Mouse (Mus musculus) heart, embryonic 11.5 days (tissue): ENCODE data around the gene Trim45. TPM values are rescaled to one million over a fixed set of nuclear protein-coding genes. Genes with fewer than 3 reads are reported as not detected.

ENCODE experiments used
- ATAC-seq: fragments of 200-750 bp; cut with Nextera tagmentation; replicated peaks from 2 replicates; pipeline ENCODE4 v1.8.0; 2017; ENCODE audit warnings: moderate library complexity; ENCODE audit not compliant: insufficient number of reproducible peaks, low FRiP score, low TSS enrichment
- H3K27ac ChIP-seq: fragments of 300-500 bp; sonication (generic); 2 replicates; pipeline ENCODE4 v1.5.1; 2014; ENCODE audit warnings: mild to moderate bottlenecking, low read depth, low read length
- H3K27me3 ChIP-seq: fragments of 300-500 bp; sonication (generic); 2 replicates; pipeline ENCODE4 v1.6.1; 2014; ENCODE audit warnings: mild to moderate bottlenecking, low read length, mixed read lengths; ENCODE audit not compliant: control insufficient read depth, insufficient read depth
- H3K36me3 ChIP-seq: fragments of 300-500 bp; sonication (generic); 2 replicates; pipeline ENCODE4 v1.6.1; 2014; ENCODE audit warnings: mild to moderate bottlenecking, low read length, moderate library complexity, mixed read lengths; ENCODE audit not compliant: control insufficient read depth, insufficient read depth
- H3K4me1 ChIP-seq: fragments of 300-500 bp; sonication (generic); 2 replicates; pipeline ENCODE4 v1.6.1; 2014; ENCODE audit warnings: low read length; ENCODE audit not compliant: control insufficient read depth, insufficient read depth
- H3K4me2 ChIP-seq: fragments of 300-500 bp; sonication (generic); 2 replicates; pipeline ENCODE4 v1.6.1; 2014; ENCODE audit warnings: mild to moderate bottlenecking, moderate library complexity
- H3K4me3 ChIP-seq: fragments of 300-500 bp; sonication (generic); 2 replicates; pipeline ENCODE4 v1.5.1; 2014; ENCODE audit warnings: low read depth, low read length
- H3K9ac ChIP-seq: fragments of 300-500 bp; sonication (generic); 2 replicates; pipeline ENCODE4 v1.6.1; 2014; ENCODE audit warnings: mild to moderate bottlenecking, low read depth, low read length, moderate library complexity
- H3K9me3 ChIP-seq: fragments of 300-500 bp; sonication (generic); replicated peaks from 2 replicates; pipeline ENCODE4 v1.6.1; 2016; ENCODE audit warnings: low read length; ENCODE audit not compliant: control insufficient read depth
- WGBS: fragments of 180-500 bp; shearing (Covaris S2); extraction: QIAGEN DNeasy Blood & Tissue Kit; methylation state at CpG from one replicate; pipeline ENCODE4 v1.1.7; 2014; ENCODE audit not compliant: insufficient replicate concordance; 5-methylcytosine and 5-hydroxymethylcytosine counted together
- polyA plus RNA-seq: library from polyadenylated mRNA; unstranded; fragments of >200 nt; fragmentation: Nextera tagmentation; extraction: Ambion mirVana; gene quantifications from 2 replicates; pipeline ENCODE4 v1.2.1, GENCODE M21; 2014

Gene Trim45
- polyA plus RNA-seq, 1 experiment from 2014 or later, result 3.9 TPM

DNA sequence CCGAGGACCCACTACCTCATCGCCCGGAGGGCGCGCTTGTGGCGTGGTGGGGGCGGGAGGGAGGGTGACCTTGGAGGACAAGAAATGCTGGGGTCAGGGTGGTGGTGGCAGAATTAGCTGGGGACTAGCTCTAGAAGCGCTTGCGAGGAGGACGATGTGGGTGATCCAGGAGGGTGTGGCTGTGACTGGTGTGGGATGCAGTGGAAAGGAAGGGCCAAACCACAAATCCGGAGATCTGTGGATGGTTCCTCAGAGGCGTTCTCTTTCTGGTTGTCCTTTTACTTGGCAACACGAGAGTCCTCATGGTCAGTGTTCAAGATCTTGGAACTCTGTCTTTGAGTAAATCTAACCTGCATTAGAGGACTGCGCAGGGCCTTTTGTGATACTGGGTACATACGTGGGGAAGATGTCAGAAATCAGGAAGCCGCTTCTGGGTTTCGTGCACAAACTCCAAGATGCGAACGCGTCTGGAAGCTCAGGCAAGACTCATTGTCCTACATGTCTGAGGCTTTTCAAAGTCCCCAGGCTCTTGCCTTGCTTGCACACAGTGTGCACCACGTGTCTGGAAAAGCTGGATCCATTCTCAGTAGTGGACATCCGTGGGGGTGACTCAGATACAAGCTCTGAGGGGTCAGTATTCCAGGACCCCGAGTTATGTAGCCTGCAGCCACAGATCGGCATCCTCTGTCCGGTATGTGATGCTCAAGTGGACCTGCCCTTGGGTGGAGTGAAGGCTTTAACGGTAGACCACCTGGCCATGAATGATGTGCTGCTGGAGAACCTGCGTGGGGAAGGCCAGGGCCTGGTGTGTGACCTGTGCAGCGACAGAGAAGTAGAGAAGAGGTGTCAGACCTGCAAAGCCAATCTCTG lies 739 bp downstream of the Trim45 start:
- H3K27ac ChIP-seq, result peak overlapping the region; percentile 51
- H3K4me3 ChIP-seq, result peak overlapping the region; percentile 67
- peak overlapping the region; percentile 81 for H3K4me2 ChIP-seq
- peaks cover 8% of the 10 kb centered on the region for H3K4me1 ChIP-seq
- H3K27me3 ChIP-seq, result no peaks in the 10 kb centered on the region
- no peaks in the 10 kb centered on the region for H3K9me3 ChIP-seq
- 34% methylated on average over 28 of the region's 28 CpGs for WGBS
- peak overlapping the region; percentile 84 for H3K9ac ChIP-seq
- ATAC-seq, result no peak
- peaks cover 3% of the 10 kb centered on the region; the same call in 1 of the 2 replicates for H3K36me3 ChIP-seq

DNA sequence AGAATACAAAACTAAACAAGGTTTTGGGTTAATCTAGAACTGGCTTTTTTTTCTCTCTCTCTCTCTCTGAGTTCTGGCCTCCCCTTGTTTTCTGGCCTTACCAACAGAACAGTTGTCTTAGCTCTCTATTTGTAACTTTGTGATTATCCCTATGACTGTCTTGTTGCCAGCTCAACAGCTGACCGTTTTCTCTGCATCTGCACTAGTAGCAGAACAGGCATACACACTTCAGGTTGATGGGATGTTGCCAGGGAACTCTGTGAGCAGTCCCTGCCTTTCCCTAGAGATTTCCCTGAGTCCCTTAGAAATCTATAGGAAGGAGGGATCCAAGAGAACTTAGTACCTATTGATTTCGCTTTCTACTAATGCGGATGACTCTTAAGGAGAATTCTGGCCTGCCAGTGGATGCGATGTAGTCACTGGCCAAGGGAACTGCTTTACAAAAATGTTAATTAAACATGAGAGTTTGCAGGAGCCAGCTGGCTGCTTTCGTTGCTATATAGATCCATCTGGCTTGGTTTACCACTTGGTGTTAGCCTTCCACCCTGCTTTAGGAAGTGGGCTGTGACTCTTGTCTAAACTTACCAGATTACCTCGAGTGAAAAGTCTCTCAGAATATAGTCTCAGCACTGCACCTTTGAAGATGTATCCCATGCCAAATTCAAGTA lies 2.2 kb downstream of the Trim45 start:
- Histone ChIP-seq H3K36me3 (peaks cover 3% of the 10 kb centered on the region; the same call in 1 of the 2 replicates), H3K27me3 (no peaks in the 10 kb centered on the region), H3K4me1 (peaks cover 8% of the 10 kb centered on the region), H3K9ac (no peak overlapping the region), H3K4me3 (no peak overlapping the region), H3K9me3 (no peaks in the 10 kb centered on the region), H3K27ac (no peak overlapping the region), H3K4me2 (no peak overlapping the region)
- 78% methylated on average over 6 of the region's 6 CpGs for WGBS
- no peak for ATAC-seq

DNA sequence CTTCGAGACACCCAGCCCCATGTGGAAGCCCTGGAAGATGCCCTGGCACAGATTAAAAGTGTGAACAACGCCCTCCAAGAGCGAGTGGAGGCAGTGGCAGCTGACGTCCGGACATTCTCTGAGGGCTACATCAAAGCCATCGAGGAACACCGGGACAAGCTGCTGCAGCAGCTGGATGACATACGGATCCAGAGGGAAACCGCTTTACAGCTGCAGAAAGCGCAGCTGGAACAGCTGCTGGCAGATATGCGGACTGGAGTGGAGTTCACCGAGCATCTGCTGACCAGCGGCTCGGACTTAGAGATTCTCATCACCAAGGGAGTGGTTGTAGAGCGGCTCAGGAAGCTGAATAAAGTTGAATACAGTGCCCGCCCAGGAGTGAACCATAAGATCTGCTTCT lies 3.2 kb downstream of the Trim45 start:
- no peak overlapping the region for H3K4me2 ChIP-seq
- H3K36me3 ChIP-seq, result peaks cover 3% of the 10 kb centered on the region; the same call in 1 of the 2 replicates
- peaks cover 8% of the 10 kb centered on the region for H3K4me1 ChIP-seq
- no peak overlapping the region for H3K9ac ChIP-seq
- no peaks in the 10 kb centered on the region for H3K27me3 ChIP-seq
- ATAC-seq, result no peak
- 76% methylated on average over 16 of the region's 16 CpGs for WGBS
- no peak overlapping the region for H3K4me3 ChIP-seq
- no peaks in the 10 kb centered on the region for H3K9me3 ChIP-seq
- H3K27ac ChIP-seq, result no peak overlapping the region

DNA sequence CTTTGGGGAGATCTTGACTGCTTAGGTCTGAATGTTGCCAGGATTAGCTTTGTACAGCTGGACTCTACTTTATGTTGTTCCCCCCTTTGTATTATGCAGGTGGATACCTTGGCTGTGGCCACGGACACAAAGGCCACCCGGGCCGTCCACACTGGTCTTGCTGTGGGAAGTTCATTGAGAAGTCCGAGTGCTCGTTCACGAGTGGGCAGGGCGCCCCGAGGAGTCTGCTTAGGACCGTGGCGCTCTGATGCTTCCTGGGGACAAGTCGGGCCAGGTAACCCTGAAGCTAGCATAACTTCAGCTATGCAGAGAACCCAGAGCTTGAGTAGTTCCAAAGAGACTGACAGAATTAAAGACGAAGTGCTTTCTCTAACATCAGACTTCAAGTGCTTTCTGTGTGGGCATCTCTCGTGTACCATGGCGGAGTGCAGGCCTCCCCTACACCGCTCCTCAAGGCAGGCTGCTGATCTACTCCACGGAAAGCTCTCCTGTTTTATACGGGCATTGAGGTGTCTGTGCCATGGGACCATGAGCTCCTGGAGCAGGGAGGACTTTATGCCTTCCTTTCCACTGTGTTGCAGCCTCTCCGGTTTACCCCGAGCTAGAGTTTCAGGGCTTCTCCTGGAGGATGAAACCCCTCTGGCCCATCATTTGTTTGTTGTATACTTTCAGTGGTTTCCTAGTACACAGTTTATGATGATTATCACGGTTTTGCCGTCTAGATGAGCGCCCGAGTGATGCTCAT lies 9.5 kb downstream of the Trim45 start:
- 90% methylated on average over 23 of the region's 23 CpGs for WGBS
- ATAC-seq, result no peak
- H3K4me3 ChIP-seq, result no peak overlapping the region
- H3K4me2 ChIP-seq, result no peak overlapping the region
- H3K27ac ChIP-seq, result no peak overlapping the region
- H3K9ac ChIP-seq, result no peak overlapping the region
- H3K9me3 ChIP-seq, result no peaks in the 10 kb centered on the region
- no peaks in the 10 kb centered on the region for H3K27me3 ChIP-seq
- peaks cover 3% of the 10 kb centered on the region; the same call in 1 of the 2 replicates for H3K36me3 ChIP-seq
- H3K4me1 ChIP-seq, result no peaks in the 10 kb centered on the region

DNA sequence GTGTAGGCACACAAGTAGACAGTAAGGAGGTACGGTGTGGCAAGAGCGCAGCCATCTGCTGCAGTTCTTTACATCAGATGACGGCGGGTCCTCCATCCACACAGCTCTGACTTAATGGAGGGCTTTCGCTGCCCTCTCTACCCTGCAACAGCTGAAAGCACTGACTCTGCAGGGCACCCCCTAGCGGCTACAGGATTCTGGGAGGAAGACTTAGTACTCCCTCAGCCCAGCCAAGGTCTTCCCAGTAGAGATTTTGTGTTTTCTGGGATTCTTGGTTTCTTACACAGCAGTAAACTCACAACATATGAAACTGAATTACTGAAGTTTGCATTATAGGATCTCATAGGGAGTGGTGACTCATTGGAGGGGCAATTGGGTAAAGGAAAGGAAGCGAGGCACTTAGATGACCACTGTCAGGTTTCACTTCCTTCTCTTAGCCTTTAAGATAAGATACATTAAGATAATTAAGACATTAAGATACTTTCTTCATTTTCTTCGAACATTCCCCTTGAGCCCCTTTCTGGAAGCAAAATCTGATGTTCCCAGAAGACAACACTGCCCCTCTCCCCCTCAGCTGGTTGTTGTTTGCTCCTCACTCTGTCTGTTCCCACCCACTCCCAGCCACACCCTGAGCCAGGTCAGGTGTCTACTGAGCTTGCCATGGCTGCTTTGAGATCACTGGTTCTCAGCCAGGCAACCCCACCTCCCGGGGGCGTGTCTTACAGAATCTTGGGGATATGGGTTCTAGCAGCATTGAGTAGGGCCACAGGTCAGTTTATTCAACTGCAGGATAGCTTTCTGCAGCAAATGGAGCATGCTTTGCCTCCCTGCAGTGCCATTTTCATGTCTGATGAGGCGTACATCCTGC lies 10.3 kb downstream of the Trim45 start:
- H3K4me2 ChIP-seq, result no peak overlapping the region
- 67% methylated on average over 11 of the region's 11 CpGs for WGBS
- no peaks in the 10 kb centered on the region for H3K27me3 ChIP-seq
- no peak overlapping the region for H3K4me3 ChIP-seq
- H3K27ac ChIP-seq, result no peak overlapping the region
- H3K9me3 ChIP-seq, result no peaks in the 10 kb centered on the region
- peaks cover 3% of the 10 kb centered on the region; the same call in 1 of the 2 replicates for H3K36me3 ChIP-seq
- H3K9ac ChIP-seq, result no peak overlapping the region
- ATAC-seq, result no peak
- H3K4me1 ChIP-seq, result no peaks in the 10 kb centered on the region

DNA sequence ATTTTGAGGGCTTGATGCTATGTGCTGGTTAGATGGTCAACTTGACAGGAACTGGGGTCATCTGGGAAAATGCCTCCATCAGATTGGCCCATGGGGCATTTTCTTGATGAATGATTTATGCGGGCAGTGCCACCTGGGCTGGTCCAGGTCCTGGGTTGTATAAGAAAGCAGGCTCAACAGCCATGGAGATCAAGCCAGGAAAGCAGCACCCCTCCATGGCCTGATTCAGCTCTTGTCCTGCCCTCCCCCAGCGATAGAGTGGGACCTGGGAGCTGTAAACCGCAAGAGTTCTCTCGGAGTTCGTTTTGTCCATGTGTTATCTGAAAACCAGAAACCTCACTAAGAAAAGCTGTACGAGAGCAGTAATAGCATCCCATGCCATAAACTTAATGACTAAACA lies 13.5 kb downstream of the Trim45 start:
- Histone ChIP-seq H3K36me3 (peaks cover 13% of the 10 kb centered on the region; the same call in 1 of the 2 replicates), H3K4me2 (no peak overlapping the region)

DNA sequence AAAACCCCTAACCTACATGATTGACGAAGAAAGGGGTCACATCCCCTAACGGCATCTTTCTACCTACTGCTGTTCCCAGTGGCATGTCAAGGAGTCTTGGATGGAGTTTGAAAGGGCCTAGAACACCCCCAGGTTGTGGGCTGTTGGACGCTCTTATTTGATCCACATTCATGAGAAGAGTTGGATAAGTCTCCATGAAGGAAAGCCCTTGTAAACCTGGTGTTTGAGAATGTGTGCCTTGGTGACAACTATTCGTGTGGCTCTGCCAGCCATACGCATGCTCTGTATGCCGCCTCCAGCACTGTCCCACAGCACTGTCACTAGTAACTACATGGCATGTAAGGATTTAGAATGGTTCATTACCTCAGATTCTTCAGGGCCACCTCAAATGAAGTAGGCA lies 14.2 kb downstream of the Trim45 start:
- H3K4me1 ChIP-seq, result no peaks in the 10 kb centered on the region
- 93% methylated on average over 6 of the region's 6 CpGs for WGBS
- no peak for ATAC-seq
- peaks cover 16% of the 10 kb centered on the region; the same call in 1 of the 2 replicates for H3K36me3 ChIP-seq
- no peaks in the 10 kb centered on the region for H3K27me3 ChIP-seq
- H3K4me2 ChIP-seq, result no peak overlapping the region
- no peak overlapping the region for H3K27ac ChIP-seq
- no peak overlapping the region for H3K9ac ChIP-seq
- no peaks in the 10 kb centered on the region for H3K9me3 ChIP-seq
- H3K4me3 ChIP-seq, result no peak overlapping the region

More for the DNA sequence above, 13.5 kb downstream of the Trim45 start:
- no peaks in the 10 kb centered on the region for H3K4me1 ChIP-seq
- no peak for ATAC-seq
- no peaks in the 10 kb centered on the region for H3K9me3 ChIP-seq
- H3K9ac ChIP-seq, result no peak overlapping the region
- WGBS, result 90% methylated on average over 6 of the region's 6 CpGs
- no peak overlapping the region for H3K4me3 ChIP-seq
- H3K27me3 ChIP-seq, result no peaks in the 10 kb centered on the region
- no peak overlapping the region for H3K27ac ChIP-seq

DNA sequence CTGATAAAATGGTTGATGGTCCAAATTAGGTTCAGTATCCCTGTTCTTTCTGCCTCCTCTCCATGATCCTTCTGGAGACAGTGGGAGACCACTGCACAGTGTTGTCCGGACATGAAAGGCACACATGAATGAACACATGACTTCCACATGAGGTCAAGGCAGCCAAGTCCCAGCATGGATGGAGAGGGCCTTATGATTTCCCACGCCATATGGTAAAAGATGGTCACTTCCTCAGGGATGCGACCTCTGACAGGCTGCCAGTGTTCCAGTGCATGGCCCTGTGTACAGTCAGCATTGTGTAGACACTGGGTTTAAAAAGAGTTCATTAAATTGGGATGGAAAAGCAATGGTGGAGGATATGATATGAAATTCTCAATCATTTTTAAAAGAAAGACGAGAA lies 16.2 kb downstream of the Trim45 start:
- Histone ChIP-seq H3K4me3 (no peak overlapping the region), H3K4me2 (no peak overlapping the region), H3K36me3 (peaks cover 19% of the 10 kb centered on the region; the same call in 1 of the 2 replicates), H3K9me3 (no peaks in the 10 kb centered on the region), H3K27ac (no peak overlapping the region), H3K9ac (no peak overlapping the region), H3K27me3 (no peaks in the 10 kb centered on the region), H3K4me1 (no peaks in the 10 kb centered on the region)
- ATAC-seq, result no peak
- 87% methylated on average over 4 of the region's 4 CpGs for WGBS
